Mouse (Mus musculus) small intestine, adult 2 months (tissue): ENCODE measurements around the gene H2afv.

Source experiments
- CTCF ChIP-seq: fragments of 200-500 bp; IDR thresholded peaks from 2 replicates; pipeline ENCODE4 v1.5.1; 2012; ENCODE audit warnings: low read depth, mild to moderate bottlenecking, control low read depth, inconsistent platforms, low read length, moderate library complexity, mixed read lengths; ENCODE audit not compliant: insufficient replicate concordance, insufficient read length; ENCODE audit errors: extremely low read depth
- POLR2A ChIP-seq: fragments of 200-500 bp; IDR thresholded peaks from 2 replicates; pipeline ENCODE4 v1.6.1; 2012; ENCODE audit warnings: low read depth, mild to moderate bottlenecking, control low read depth, inconsistent platforms, low read length, moderate library complexity

DNA sequence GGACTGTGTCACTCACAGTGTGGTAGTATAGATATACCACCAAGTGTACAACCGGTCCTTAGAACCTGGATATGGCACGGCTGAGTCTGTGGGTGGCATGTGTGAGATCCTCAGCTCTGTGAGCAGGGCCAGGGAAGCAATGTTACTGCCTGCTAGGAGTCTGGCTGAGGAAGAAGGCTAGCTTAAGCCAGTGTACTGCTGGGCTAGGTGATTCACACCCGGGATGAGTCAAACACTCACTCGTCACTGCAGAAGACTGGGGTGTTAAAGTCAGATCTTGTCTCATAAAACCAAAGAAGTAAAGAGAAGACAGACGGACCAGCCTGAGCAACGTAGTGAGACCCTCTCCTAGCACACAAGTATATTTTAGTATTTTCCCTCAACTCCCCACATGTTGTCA is 63.3 kb downstream of the H2afv start:
- TF ChIP-seq CTCF: no peak
- TF ChIP-seq POLR2A: no peak
